Mouse (Mus musculus) T-helper 1 cell (primary cell): ENCODE data around the gene Prrc2b.

ENCODE experiments used
- in situ Hi-C: fragments of 300-600 bp; cut with MboI, MseI; formaldehyde crosslinking; loops from one replicate; pipeline ENCODE4 v1.15.1; 2025; ENCODE audit warnings: high pct_unique_total_duplicates

The Prrc2b gene

GRCm38 (mm10) chr2:32160525-32160924, 9.6 kb downstream of the Prrc2b start:
- in situ Hi-C loops: no loop called here

GRCm38 (mm10) chr2:32160967-32161366, 10.1 kb downstream of the Prrc2b start:
- in situ Hi-C loops: no loop called here

DNA sequence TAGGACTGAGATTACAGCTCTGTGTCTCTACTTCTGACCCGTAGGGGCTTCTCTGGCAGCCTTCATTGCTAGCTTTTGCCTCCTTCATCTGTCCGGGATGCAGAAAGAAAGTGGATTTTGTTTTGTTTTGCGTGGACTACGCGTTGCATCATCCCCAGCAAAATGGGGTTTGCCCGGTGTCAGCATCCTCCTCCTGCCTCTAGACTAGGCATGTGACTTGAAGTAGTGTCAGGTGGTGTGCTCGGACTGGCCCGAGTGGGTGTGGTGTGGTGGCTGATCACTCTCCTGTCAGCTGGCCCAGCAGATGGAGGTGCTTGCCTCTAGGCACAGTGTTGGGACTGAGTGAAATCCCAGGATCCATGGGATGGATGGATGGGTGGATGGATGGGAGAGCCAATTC, 11.2 kb downstream of the Prrc2b start:
- in situ Hi-C loops: no loop called here

DNA sequence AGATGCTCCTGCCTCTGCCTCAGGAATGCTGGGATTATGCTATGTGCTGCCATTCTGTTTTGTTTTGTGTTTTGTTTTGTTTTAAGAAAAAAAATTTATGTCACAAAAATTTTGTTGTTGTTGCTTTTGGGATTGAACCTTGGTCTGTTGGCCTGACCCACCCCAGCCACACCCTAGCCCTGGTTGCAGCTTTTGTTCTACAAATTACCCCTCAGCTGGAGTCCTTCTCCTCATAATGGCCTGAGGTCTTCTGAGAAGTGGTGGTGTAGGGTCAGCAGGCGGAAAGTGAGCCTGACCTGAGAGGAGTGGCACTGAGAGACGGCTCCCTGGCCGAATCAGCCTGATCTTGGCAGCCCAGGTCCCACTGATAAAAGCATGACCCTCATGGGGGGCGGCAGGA, 11.8 kb downstream of the Prrc2b start:
- in situ Hi-C loops: no loop called here

DNA sequence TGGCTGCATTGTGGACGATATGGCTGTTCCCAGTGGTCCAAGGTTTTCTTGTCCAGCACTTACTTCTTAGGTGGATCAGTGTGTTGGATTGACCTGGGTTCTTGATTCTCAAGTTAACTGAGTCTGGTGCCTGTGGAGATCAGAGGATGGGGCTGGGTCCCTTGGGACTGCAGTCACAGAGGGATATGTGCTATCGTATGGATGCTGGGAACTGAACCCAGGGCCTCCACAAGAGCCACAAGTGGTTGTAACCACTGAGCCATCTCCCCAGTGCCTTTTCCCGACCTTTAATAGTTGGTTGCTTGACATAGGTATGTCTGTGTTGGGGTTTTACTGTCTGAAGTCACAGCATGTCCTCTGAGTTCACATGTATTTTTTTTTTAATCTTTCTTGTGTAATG, 12.2 kb downstream of the Prrc2b start:
- in situ Hi-C loops: no loop called here

DNA sequence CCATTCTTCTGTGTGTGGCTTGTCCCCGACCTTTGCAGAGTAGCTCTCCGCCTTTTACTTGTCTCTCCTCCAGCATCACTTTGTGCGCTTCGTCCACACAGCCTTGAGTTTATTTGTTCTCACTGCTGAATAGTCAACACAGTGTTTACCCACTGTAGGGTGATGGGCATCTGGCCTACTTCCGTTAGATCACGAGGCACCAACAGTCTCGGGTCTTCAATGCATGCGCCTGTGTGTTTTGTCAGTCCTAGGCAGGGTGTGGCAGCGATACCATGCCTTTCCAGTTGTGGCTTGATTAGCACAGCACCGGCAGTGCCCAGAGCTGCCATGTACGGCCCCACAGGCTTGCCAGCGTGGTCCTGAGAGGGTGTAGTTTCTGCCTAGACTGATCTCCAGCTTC, 13.6 kb downstream of the Prrc2b start:
- in situ Hi-C loops: no loop called here

- in situ Hi-C loops: no loop called here
Observed at GRCm38 (mm10) chr2:32165040-32165800, 14.3 kb downstream of the Prrc2b start.

DNA sequence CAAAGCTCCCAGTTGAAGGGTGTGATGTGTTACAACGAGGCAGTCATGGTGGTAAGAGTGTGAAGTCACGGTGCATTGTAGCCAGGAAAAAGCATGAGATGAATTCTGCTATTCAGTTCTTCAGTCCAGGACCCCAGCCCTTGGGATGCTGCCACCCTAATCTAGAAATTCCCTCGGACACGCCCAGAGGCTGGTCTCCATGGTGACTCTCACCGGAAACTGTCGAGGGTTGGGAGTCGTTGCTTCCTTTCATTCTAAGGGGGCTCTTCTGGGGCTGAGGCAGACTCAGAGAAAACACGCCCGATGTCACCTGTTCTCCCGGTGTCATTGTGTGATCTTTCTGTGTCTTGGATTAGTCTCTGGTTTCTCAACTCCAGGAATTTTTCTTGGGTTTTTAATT, 15.7 kb downstream of the Prrc2b start:
- in situ Hi-C loops: no loop called here

GRCm38 (mm10) chr2:32167034-32167770, 16.3 kb downstream of the Prrc2b start:
- in situ Hi-C loops: no loop called here

GRCm38 (mm10) chr2:32167819-32168218, 16.9 kb downstream of the Prrc2b start:
- in situ Hi-C loops: no loop called here

- in situ Hi-C loops: no loop called here
Observed at GRCm38 (mm10) chr2:32169292-32169691, 18.4 kb downstream of the Prrc2b start.

DNA sequence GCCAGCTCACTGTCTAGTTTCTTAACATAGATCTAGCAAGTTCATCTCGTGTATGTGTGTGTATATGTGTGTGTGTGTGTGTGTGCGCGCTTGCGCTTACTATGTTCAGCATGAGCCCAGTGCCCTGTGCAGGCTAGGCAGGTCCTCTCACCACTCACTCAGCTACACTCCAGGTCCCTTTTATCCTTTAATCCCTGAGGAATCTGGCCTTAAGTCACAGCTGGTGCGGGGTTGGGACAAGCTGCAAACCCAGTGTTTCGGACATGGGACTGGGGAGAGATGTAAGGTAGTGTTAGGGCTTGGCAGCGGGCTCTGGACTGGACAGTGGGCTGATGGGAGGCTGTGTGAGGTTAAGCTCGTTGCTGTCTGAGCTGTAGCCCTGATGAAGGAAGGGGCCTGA, 19.1 kb downstream of the Prrc2b start:
- in situ Hi-C loops: no loop called here

- in situ Hi-C loops: no loop called here
Observed at GRCm38 (mm10) chr2:32171658-32172433, 21.0 kb downstream of the Prrc2b start.

- in situ Hi-C loops: no loop called here
Observed at GRCm38 (mm10) chr2:32174170-32174741, 23.4 kb downstream of the Prrc2b start.

GRCm38 (mm10) chr2:32175051-32175466, 24.2 kb downstream of the Prrc2b start:
- in situ Hi-C loops: no loop called here

- in situ Hi-C loops: no loop called here
Observed at GRCm38 (mm10) chr2:32175508-32175907, 24.6 kb downstream of the Prrc2b start.

DNA sequence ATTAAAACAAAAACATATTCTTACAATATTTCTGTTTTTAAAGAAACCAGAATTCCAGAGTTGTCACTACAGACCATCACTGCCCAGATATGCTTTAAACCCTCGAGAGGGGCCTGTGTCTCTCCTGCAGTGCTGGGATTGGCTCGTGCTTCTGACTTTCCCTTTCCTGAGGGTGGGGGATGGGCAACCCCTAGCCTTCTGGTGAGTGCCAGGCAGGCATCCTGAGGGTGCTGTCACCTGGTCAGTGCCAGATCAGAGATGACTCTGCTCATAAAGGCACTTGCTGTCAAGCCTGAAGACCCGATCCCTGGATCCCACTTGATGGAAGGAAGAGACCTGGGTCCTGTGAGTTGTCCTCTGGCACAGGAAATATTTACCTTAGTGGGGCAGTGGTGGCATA, 26.0 kb downstream of the Prrc2b start:
- in situ Hi-C loops: no loop called here

- in situ Hi-C loops: no loop called here
Observed at GRCm38 (mm10) chr2:32177397-32178060, 26.6 kb downstream of the Prrc2b start.

GRCm38 (mm10) chr2:32179363-32179762, 28.5 kb downstream of the Prrc2b start:
- in situ Hi-C loops: no loop called here

DNA sequence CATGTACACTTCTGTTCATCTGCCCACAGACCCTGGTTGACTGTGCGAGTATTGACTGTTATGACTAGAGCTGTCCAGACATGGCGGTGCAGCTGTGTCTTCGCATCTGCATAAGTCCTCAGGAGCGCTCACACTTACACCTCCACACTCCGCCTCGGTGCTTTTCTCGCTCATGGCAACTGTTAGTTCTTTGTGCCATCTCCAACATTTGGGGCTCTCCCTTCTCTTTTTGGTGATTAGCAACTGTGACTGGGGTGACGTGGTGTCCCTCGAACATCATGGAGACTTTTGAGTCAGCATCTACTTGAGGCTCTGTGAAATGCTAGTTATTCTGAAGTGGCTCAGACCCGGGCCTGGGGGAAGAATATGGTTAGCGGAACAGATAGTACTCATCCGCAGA, 29.2 kb downstream of the Prrc2b start:
- in situ Hi-C loops: no loop called here

DNA sequence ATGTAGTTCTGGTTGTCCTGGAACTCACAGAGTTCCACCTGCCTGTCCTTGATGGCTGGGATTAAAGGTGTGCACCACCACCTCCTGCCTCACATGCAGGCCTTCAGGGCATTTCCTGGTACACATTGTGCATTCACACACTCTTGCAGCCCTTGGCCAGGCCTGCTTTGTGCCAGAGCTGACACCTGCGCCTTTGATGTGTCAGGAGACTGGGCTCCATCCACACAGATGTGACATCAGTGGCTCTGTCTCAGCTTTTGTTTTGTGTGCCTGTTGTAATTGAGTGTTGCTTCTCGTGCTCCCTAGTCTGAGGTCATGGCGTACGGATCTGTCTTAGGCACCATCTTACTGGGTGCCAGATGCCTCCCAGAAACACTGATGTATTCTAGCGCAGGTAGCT, 30.5 kb downstream of the Prrc2b start:
- in situ Hi-C loops: no loop called here

GRCm38 (mm10) chr2:32182119-32182518, 31.2 kb downstream of the Prrc2b start:
- in situ Hi-C loops: no loop called here
